Mouse (Mus musculus) spleen, adult 2 months (tissue): Measurements from ENCODE around the gene Dpp7.

ENCODE experiments used
- CTCF ChIP-seq: fragments of 200-500 bp; IDR thresholded peaks from 2 replicates; pipeline ENCODE4 v1.5.1; 2011; ENCODE audit warnings: mild to moderate bottlenecking, inconsistent platforms; ENCODE audit not compliant: insufficient read depth, insufficient read length, insufficient replicate concordance; ENCODE audit errors: extremely low read depth
- POLR2A ChIP-seq: fragments of 200-500 bp; IDR thresholded peaks from 2 replicates; pipeline ENCODE4 v1.6.1; 2011; ENCODE audit warnings: low read depth, low read length, inconsistent platforms

DNA sequence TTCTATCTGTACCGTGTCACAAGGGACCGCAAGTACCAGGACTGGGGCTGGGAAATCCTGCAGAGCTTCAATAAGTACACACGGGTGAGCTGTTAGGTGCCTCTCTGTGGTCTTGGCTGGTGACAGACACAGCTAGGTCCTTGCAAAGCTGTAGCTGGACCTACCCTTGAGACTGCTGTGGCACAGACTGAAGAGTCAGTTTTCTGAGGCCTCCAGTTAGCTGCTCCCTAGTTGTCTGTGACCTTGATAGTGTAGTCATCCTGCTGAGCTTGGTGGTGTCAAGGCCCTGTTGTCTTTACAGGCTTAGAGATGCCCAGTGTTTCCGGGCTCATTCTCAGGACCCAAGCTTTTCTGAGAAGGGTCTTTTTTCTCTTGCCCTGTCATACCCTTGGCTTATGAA, 6.7 kb downstream of the Dpp7 start:
- TF ChIP-seq POLR2A (no peak), CTCF (no peak)
